In the genomic region with DNA sequence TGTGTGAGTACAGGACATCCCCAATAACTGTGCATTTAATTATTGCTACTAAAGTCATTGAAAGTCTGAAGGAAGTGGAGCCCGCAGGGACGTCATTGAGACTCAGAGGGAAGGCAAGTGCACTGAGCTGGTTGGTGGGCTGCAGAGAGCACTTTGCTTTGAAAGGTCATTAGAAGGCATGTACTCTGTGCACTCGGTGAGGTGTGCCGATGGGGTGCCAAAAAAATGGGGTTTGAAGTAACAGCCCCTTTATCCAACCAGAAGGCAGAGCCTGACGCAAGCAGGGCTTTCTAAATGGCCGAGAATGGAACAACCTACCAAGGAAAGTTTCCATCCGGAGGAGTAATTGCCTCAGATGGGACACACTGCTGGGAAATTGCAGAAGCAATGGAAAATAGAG, we compare ENCODE assay signal across 18 mouse cellular contexts.
"Had no signal": no experiment of that assay in that cellular context is flagged by ENCODE, and none has a peak within 500 bp of the region (broad histone marks: within the 10 kb centered on the region; RNA-seq: fewer than 3 reads in every experiment).

No protein-coding gene starts in this region.

- H3K4me1 ChIP-seq: midbrain, embryonic 10.5 days; midbrain, embryonic 13.5 days; midbrain, embryonic 15.5 days had no signal

- H3K4me2 ChIP-seq: lung, embryonic 14.5 days; midbrain, embryonic 13.5 days; midbrain, embryonic 15.5 days; neural tube, embryonic 13.5 days; neural tube, embryonic 15.5 days had no signal

- H3K9ac ChIP-seq: lung, embryonic 14.5 days; midbrain, embryonic 13.5 days; midbrain, embryonic 15.5 days; neural tube, embryonic 13.5 days; neural tube, embryonic 15.5 days had no signal

- DNase-seq: lung, adult 18-20 months; lung, embryonic 14.5 days; lung, postnatal 10 days; lung, postnatal 4 days; retina, postnatal 1 day; right cerebral cortex, adult 18-20 months; right cerebral cortex, postnatal 25 days; right cerebral cortex, postnatal 4 days; spleen, adult 18-20 months; thymus, adult 18-20 months; thymus, postnatal 14 days; thymus, postnatal 36 days had no signal

- H3K4me3 ChIP-seq: midbrain, embryonic 10.5 days; midbrain, embryonic 13.5 days; midbrain, embryonic 15.5 days; myocyte; neural tube, embryonic 13.5 days; neural tube, embryonic 15.5 days had no signal

- H3K27ac ChIP-seq: midbrain, embryonic 10.5 days; midbrain, embryonic 13.5 days; midbrain, embryonic 15.5 days; neural tube, embryonic 13.5 days; neural tube, embryonic 15.5 days had no signal

- H3K9me3 ChIP-seq: midbrain, embryonic 10.5 days; midbrain, embryonic 13.5 days; midbrain, embryonic 15.5 days; neural tube, embryonic 13.5 days; neural tube, embryonic 15.5 days had no signal

- H3K27me3 ChIP-seq: midbrain, embryonic 13.5 days; midbrain, embryonic 15.5 days; neural tube, embryonic 13.5 days; neural tube, embryonic 15.5 days had no signal

- H3K36me3 ChIP-seq: midbrain, embryonic 10.5 days; midbrain, embryonic 13.5 days; midbrain, embryonic 15.5 days; neural tube, embryonic 13.5 days; neural tube, embryonic 15.5 days had no signal

- ATAC-seq: midbrain, embryonic 13.5 days; midbrain, embryonic 15.5 days had no signal
